Mouse (Mus musculus): ENCODE data around the gene Tgfbr3l.

Gene Tgfbr3l

GRCm38 (mm10) chr8:4265160-4265914, 17.3 kb downstream of the Tgfbr3l start:
- DNase-seq (ENCODE audit: low spot score): no peak

DNA sequence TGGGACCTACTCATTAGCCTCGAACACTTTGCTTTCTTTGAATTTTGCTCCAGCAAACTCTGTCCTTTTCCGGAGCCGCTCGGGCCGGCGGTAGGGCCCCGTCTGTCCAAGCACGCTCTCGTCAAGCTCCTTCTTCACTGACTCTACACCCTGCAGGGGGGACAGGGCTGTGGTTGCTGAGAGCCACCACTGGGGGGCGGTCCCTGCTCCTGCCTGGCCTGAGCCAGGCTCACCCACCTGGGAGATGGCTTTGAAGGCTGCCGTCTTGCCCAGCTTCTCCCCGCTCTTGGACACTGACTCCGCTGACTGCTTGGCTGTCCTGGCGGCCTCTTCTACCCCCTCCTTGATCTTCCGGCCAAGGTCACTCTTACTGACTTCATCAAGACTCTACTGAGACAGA, 19.6 kb downstream of the Tgfbr3l start:
- DNase-seq (ENCODE audit: low spot score): no peak

GRCm38 (mm10) chr8:4269609-4270008, 21.6 kb downstream of the Tgfbr3l start:
- no peak for DNase-seq (ENCODE audit: low spot score)

GRCm38 (mm10) chr8:4275275-4276110, 27.5 kb downstream of the Tgfbr3l start, which contains the start of gene Timm44:
Gene Timm44, minus strand, starts transcription at chr8:4275913.
- peak; percentile 94 for DNase-seq (ENCODE audit: low spot score)

GRCm38 (mm10) chr8:4276111-4276465, 28.1 kb downstream of the Tgfbr3l start:
- DNase-seq (ENCODE audit: low spot score): no peak

DNA sequence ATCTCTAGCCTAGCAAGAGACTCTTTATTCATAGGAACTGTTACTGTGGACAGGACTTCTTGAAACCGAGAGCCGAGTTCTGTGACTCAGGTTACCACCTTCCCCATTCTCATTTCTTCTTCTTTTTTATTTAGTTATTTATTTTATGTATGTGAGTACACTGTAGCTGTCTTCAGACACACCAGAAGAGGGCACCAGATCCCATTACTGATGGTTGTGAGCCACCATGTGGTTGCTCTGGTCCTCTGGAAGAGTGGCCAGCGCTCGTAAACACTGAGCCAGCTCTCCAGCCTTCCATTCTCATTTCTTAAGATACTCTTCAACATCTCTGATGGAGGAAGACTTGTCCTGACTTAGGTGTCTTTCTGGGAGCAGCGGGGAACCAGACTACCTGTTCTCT, 44.7 kb downstream of the Tgfbr3l start:
- DNase-seq (ENCODE audit: low spot score): no peak

DNA sequence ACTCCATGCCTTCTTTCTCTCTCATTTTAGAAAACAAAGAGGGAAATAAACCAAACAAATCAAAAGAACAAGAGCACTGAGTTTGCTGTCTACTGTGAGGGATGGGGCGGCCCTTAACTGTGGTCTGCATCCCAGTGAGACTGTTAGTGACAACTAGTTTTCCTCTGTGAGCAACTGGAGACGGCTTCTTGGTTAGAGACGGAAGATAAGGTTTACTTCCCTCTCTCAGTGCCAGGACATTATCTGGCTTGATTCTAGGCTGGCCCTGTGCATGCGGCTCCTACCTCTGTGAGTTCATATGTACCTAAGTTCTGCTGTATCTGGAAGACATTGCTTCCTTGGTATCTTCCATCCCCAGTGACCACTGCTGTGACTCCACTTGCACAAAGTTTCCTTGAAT, 49.8 kb downstream of the Tgfbr3l start:
- no peak for DNase-seq (ENCODE audit: low spot score)

Data from testis, postnatal 14 days (tissue).